Mouse (Mus musculus) adipocyte (in vitro differentiated cells): Measurements from ENCODE around the gene Gng11.

Experiments used
- DNase-seq: peaks from one replicate; pipeline ENCODE4 v3.0.0-alpha.2; 2016; ENCODE audit warnings: low spot score

Gene Gng11

GRCm38 (mm10) chr6:4003890-4004306 is at the start of gene Gng11:
TSS of gene Gng11 (plus strand) at chr6:4003904.
- DNase-seq = peak; percentile 83

DNA sequence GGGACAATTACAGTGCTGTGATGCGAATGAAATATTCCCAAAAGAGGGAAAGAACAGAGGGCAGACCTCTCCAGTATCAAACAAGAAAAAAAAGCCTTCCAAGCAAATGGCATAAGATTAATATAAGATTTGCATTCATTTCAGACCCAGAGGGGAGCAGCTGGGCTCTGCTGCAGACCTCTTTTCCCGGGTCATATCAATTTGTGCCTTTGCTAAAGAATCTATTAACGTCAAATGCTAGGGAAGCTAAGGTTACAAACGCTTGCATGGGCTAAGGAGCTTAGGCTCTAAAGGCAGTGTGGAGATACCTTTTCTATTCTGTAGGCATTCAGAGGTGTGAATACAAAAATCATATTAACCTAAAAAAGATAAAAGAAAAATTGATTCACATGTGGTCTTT is 48.7 kb upstream of the Gng11 start:
- no peak for DNase-seq

GRCm38 (mm10) chr6:3967676-3968626 is 35.8 kb upstream of the Gng11 start:
- DNase-seq = no peak

- no peak for DNase-seq
Observed at GRCm38 (mm10) chr6:3973679-3974078, 30.0 kb upstream of the Gng11 start.

- DNase-seq = no peak
Observed at GRCm38 (mm10) chr6:3982661-3983284, 20.9 kb upstream of the Gng11 start.

- DNase-seq = no peak
Observed at GRCm38 (mm10) chr6:3988750-3989149, 15.0 kb upstream of the Gng11 start, which contains the start of gene Tfpi2. TSS of gene Tfpi2 (minus strand) at chr6:3988919.

DNA sequence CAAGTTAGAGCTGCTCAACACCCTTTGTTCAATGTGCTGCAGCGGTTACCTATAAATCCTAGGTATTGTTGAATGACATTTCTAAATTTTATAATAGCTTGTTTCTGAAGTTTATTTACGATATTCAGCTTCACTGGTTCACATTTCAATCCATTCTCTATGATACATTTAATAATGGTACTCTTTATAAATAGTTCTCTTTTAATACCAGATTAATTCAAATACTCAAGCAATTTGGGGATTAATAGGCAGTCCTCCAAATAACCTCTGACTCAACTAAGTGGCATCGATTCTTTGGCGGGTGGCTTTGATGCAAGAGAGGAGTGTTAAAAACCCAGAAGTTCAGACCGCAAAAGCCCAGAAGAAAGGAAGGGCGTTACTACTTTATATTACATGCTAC is 10.2 kb upstream of the Gng11 start, which contains the start of gene Gngt1:
Gene Gngt1, plus strand, starts transcription at position 301 of the 400 bp plus-strand sequence.
- DNase-seq = no peak

DNA sequence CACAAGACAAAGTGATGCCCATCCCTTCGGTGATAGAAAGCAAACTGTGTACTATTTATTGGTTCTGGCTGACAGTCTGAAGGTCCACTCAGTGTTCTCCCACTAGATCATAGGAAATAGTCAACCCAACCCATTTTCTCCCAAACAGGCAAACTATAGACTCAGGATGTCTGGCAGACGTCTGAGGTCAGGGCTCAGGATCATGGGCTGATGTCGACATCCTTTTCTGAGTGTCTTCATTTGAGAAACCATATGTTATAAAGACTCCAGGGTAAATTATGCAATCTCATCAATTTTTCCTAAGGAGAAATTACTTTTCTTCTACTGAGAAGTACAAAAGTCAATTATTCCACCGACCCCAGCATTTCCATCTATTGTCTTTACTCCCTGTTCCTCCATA is 5.6 kb upstream of the Gng11 start:
- no peak for DNase-seq

DNA sequence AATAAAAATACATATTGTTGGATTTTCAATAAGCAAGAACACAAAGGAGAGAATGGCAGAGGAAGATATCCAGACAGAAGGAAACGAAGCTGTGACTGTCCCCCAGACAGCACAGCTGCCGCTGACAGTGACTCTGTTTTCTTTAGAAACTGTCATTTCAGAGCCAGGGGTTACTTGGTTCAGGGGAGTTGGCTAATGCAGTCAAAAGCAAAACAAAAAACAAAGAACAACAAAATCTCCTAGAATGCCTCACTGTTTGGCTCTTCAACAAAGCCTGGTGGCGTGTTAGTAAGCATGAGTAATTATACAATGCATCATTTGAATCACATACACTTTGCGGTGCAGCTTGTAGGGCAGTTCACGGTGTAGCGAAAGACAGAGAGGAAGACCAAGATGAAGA is 4.4 kb upstream of the Gng11 start:
- DNase-seq = no peak

DNA sequence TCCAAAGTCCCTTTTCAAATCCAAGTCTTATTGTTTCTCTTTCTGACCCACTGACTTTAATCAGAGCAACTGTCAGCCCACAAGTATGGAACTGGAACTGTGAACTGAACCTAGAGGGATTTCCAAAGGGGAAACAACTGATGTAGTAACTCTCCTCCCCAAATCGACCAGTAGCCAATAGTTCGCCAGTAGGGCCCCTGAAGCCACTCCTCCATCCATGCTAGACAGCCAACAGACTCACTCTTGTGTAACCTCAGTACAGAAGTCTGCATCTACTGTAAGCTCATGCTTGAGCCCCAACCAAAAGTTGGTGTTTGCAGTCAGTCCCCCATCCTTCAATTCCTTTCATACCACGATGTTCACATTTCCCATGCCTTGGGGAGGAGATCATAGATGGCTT is 3.0 kb upstream of the Gng11 start:
- peak; percentile 34 for DNase-seq

DNA sequence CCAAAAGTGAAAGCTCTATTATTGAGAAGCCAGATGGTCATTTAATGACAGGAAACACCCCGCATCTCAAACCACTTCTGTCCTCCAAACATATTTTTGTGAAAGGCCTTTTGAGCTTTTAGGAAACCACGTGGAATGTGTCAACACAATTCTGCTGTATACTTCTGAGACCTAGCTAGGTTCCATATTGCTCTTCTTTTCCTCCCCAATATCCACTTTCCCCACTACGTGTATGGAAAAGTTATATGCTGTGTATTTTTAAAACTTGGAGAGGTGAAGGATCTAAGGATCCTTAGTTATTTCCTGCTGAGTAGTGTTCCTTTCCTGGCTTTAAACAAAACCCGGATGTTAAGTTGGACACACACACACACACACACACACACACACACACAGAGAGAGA is 259 bp upstream of the Gng11 start:
- peak; percentile 59 for DNase-seq

- DNase-seq = no peak
Observed at GRCm38 (mm10) chr6:4004808-4005207, 1.1 kb downstream of the Gng11 start.

DNA sequence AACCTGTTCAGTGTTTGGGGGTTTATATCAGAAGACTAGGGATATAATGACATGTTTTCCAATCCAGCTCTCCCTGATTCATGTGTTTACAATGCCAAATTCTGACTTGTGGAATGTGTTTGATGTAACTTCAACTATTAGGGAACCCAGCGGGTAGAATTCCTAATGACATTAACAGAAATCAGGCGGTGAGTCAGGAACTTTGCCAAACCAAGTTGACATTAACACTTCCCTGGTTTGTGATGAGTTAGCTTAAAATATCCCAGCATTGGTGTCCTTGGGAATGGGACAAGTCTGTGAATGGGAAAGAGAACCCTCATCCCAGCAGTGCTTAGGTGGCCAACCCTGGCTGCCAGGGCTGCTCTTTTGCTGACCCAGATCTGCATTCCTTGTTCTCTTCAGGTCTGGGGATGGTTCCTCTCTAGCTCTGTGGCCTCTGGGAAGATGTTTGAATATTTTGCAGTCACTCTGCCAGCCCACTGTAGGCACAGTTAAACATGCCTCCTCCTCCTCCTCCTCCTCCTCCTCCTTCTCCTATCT is 4.9 kb downstream of the Gng11 start:
- no peak for DNase-seq

DNA sequence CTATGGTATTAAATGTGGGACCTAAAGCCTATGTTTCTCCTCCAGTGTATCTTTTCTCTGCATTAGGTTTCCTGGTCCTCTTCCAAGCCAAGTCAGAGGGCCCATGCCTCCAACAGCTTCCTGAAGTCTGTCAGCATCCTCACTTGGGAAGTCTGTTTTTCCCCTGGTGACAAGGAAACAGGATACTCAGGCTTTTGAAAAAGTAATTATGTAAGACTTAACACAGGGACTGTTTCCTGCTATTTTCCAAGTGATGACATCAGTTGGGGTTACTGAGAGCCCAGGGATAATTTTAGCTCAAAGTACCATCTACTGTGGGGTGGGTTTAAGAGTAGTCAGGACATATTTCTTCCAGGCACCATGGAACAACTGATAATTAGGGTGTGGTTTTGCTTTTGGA is 5.8 kb downstream of the Gng11 start:
- no peak for DNase-seq

DNA sequence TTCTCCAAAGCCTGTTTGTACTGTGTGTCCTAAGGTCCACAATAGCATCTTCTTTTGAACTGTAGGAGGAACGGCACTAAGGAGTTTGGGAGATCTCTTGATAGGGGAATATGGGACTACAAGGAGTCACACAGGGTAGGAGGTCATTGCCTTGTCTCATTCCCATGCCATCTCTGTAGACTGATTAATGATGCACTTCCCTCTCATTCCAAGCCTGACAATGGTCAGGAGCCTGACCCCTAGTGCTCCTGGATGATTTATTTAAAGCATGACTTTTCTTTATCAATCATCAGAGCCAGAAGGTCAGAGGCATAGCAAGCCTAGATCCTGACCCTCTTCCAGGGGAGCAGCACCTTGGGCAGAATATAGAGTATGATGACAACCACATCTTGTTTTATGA is 18.9 kb downstream of the Gng11 start:
- DNase-seq = no peak

- DNase-seq = no peak
Observed at GRCm38 (mm10) chr6:4026367-4026766, 22.7 kb downstream of the Gng11 start.

DNA sequence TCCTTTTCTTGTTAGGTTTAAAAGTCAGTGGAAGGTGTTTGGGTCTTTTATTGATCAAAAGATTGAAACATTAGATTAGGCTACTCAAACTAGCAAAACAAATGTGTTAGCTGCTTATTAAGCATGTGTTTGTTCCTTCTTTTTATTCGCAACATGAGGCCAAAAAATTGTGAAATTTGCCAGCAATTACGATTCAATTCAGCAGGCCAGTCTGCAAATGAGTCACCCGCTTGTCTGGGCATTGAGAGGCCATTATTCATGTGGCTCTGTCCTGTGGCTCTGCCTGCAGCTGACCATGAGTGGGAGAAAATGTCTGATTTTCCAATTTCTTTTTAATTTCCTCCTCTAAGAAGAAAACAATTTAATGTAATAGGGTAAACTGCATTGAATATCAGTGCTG is 27.3 kb downstream of the Gng11 start:
- DNase-seq = peak; percentile 80

DNA sequence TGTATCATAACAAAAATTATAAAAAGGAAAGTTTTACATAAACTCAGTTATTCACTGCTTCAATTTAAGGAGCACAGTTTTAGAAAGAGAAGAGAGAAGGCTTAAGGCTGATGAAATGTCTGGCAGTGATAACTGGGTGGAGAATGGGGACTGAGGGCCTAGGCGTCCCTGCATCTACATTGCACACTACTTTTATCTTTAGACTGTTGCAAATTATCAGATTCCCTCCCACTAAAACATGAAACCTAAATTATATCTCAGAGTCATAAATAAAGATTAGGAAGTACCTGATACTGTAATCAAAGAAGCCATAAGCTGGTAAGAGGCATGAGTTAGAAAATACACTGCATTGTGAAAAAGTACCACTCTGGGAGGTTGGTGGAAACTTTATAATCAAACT is 38.1 kb downstream of the Gng11 start:
- DNase-seq = no peak

- DNase-seq = no peak
Observed at GRCm38 (mm10) chr6:4047200-4047599, 43.5 kb downstream of the Gng11 start.

GRCm38 (mm10) chr6:4052843-4053242 is 49.1 kb downstream of the Gng11 start:
- DNase-seq = no peak

GRCm38 (mm10) chr6:4054387-4054786 is 50.7 kb downstream of the Gng11 start:
- DNase-seq = no peak
